Mouse (Mus musculus) MN1 (cell line): ENCODE measurements at regions not wholly inside any gene's neighbourhood (a gene's known extent, or its start where the extent isn't known, plus 50 kb on each side); places are given as distances from the start of the nearest gene placed in this dataset.
A peak's percentile ranks its signal among the peaks of the same experiment; 100 is the strongest.

Experiments
- DNase-seq: peaks from one replicate; pipeline ENCODE4 v3.0.0-alpha.2; 2016; ENCODE audit warnings: low spot score

DNA sequence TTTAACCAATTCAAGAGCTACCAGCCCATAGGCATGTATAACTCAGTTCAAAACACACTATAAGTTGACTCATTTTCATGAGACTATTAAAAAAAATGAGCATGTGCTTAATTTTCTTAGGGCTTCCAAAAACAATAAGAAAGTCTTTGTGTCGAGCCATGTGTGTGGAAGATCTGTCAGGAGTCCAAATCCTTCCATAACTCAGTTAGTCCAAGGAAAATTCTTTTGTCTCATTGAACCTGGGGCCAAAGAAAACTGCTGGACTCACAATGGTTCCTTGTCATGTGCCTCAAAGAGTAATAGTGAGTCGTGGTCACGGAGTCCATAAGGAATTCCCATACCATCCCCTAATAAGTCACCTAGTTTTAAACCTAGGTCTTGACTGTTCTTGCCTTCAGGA lies 199.0 kb upstream of the Gm21798 start:
- no peak for DNase-seq

DNA sequence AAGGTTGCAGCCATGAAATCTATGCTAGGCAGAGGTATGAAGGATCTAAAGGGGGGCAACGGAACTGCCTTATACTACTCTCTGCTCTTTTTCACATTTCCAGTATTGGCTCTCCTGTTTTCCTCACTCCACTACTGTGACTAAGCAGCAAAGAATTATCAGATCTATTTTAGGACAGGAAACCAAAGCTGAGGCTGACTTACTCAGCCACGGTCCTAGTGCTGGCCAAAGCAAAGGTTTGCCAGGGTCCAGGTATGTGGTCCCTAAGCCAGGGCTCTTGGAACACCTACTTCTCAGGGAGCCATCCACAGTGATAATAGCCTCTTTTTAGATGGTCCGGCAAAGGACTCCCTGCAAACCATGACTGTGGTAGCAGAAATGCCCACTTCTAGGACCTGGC lies 195.6 kb upstream of the Gm21798 start:
- no peak for DNase-seq

DNA sequence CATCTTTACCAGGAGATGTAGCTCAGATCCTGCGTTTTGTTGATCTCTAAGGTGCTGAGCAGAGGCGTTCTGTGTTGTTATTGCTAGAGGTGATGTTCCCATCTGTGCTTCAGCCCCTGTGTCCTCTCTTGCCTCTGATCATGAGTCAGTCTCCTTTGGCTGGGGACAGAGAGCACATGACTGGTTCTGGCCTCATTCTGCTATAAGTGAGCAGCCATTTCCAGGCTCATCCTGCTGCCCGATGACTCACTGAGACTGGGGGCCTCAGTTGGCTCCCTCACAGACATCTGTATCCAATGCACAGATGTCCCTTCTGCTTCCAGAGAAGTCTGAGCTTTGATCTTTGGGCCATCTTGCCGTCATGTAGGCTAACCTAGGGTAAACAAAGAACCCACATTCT lies 194.9 kb upstream of the Gm21798 start:
- DNase-seq: peak; percentile 21

DNA sequence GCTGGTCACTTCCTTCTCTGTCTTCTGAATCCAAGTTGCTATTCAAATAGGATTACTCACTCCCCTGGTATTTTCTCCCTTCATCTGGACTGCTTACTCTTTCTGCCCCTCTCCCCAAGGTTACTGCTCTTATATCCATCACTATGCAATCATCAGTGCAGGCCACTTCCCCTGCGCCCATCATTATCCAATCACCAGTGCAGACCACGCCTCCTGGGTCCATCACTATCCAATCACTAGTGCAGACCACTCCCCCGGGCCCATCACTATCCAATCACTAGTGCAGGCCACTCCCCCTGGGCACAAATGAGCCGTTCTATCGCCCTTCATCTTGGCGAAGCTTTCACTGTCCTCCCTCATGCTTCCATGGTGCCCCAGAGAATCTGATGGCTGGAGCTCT lies 191.1 kb upstream of the Gm21798 start:
- no peak for DNase-seq

DNA sequence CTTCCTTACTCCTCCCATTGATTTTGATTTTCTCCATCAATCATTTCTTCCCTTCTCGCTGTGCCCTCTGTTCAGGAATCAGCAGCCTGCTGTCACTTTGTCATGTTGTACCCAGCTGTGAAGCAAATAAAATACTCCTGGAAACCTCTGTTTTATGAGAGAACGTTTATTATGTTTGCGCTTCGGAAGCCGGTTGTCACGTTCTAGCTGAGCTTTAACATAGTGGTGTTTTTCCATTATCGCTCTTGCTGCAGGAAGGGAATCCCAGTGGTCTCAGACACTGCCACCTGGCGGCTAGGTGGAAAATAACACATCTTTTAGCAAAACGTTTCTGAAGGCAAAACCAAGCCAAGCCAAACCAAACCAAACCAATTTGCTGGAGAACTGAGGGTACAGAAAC lies 190.2 kb upstream of the Gm21798 start:
- DNase-seq: peak; percentile 70
